Mouse (Mus musculus): ENCODE results near the gene Srrd. TPM values are rescaled to one million over a fixed set of nuclear protein-coding genes. Genes with fewer than 3 reads are reported as not detected.

The Srrd gene
- total and polyA plus RNA-seq, 2 experiments from 2014 or later = 56.0 to 84.3 TPM

- H3K27ac ChIP-seq = no peak overlapping the region
- WGBS = 67% methylated on average over 10 of the region's 10 CpGs
These were observed 21.5 kb upstream of the Srrd start for GRCm38 (mm10) chr5:112364184-112364797.

GRCm38 (mm10) chr5:112360077-112360476 is 17.2 kb upstream of the Srrd start:
- no peak for TF ChIP-seq CTCF (IDR thresholded peaks at IDR 0.05; ENCODE audit: low read depth)
- no peak overlapping the region for H3K9ac ChIP-seq (replicated peaks; ENCODE audit: low read length)
- no peak overlapping the region for H3K27ac ChIP-seq
- no peaks in the 10 kb centered on the region for H3K27me3 ChIP-seq (ENCODE audit: insufficient read depth, low read length)
- H3K4me2 ChIP-seq (ENCODE audit: low read depth, low read length) = no peak overlapping the region
- 98% methylated on average over 3 of the region's 3 CpGs for WGBS
- H3K9me3 ChIP-seq (ENCODE audit: low read length) = 0 out of 2 replicates have a peak, but pooled peaks cover 2% of the 10 kb centered on the region
- DNase-seq (ENCODE audit: low spot score) (no peak), ATAC-seq (no peak)
- H3K4me1 ChIP-seq (ENCODE audit: insufficient read depth, low read length) = no peaks in the 10 kb centered on the region
- peaks cover 17% of the 10 kb centered on the region; the same call in 1 of the 2 replicates for H3K36me3 ChIP-seq (ENCODE audit: insufficient read depth, low read length)
- H3K4me3 ChIP-seq (ENCODE audit: low read length) = no peak overlapping the region

More at GRCm38 (mm10) chr5:112364184-112364797, 21.5 kb upstream of the Srrd start:
- no peak for TF ChIP-seq CTCF (IDR thresholded peaks at IDR 0.05; ENCODE audit: low read depth)
- Histone ChIP-seq H3K4me2 (ENCODE audit: low read depth, low read length) (no peak overlapping the region), H3K4me1 (ENCODE audit: insufficient read depth, low read length) (peaks cover 6% of the 10 kb centered on the region; the same call in 1 of the 2 replicates), H3K27me3 (ENCODE audit: insufficient read depth, low read length) (no peaks in the 10 kb centered on the region), H3K9ac (replicated peaks; ENCODE audit: low read length) (no peak overlapping the region), H3K4me3 (ENCODE audit: low read length) (no peak overlapping the region), H3K36me3 (ENCODE audit: insufficient read depth, low read length) (peaks cover 19% of the 10 kb centered on the region; the same call in 1 of the 2 replicates), H3K9me3 (ENCODE audit: low read length) (0 out of 2 replicates have a peak, but pooled peaks cover 2% of the 10 kb centered on the region)
- DNase-seq (ENCODE audit: low spot score) (no peak), ATAC-seq (no peak)

DNA sequence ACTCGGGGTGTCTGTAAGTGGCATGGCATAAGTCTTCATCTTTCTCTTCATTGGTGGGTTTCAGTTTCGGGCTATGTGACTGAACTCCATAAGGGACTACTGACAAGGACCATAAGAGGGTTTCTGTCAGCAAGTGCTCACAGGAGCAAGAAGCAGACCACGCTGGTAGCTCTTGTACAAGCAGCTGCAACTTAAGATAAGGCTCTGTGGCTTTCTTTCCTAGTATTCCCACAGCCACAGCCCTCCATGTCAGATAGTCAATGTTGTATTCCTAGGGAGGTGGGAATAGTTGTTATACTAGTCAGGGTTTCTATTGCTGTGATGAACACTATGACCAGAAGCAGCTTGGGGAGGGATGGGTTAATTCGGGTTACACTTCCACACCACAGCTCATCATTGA is 16.7 kb upstream of the Srrd start:
- H3K9ac ChIP-seq (replicated peaks; ENCODE audit: low read length) = no peak overlapping the region
- TF ChIP-seq CTCF (IDR thresholded peaks at IDR 0.05; ENCODE audit: low read depth) = no peak
- WGBS = 95% methylated on average over 4 of the region's 4 CpGs
- H3K36me3 ChIP-seq (ENCODE audit: insufficient read depth, low read length) = peaks cover 21% of the 10 kb centered on the region
- no peaks in the 10 kb centered on the region for H3K4me1 ChIP-seq (ENCODE audit: insufficient read depth, low read length)
- no peaks in the 10 kb centered on the region for H3K27me3 ChIP-seq (ENCODE audit: insufficient read depth, low read length)
- DNase-seq (ENCODE audit: low spot score) (no peak), ATAC-seq (no peak)
- H3K27ac ChIP-seq = no peak overlapping the region
- H3K9me3 ChIP-seq (ENCODE audit: low read length) = 0 out of 2 replicates have a peak, but pooled peaks cover 2% of the 10 kb centered on the region
- no peak overlapping the region for H3K4me3 ChIP-seq (ENCODE audit: low read length)
- no peak overlapping the region for H3K4me2 ChIP-seq (ENCODE audit: low read depth, low read length)

DNA sequence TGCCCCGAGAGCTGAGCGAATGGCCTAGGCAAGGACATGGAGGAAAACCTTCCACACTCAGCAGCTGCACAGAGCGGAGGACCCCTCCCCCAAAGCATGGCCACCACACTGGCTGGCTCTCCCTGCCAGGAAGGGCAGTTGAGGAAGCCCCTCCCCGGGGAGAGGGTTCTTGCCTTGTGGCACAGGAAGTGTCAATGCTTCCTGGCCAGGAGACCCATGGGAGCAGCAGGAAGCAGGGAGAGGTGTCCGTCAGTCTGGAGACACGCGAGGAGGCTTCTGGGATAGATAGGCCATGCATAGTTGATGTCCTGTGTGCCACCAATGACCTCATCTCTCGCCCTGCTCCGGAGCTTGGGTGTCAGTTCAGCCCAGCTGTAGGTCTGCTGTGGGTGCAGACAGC is 13.5 kb upstream of the Srrd start:
- TF ChIP-seq CTCF (IDR thresholded peaks at IDR 0.05; ENCODE audit: low read depth) = no peak
- no peak overlapping the region for H3K4me2 ChIP-seq (ENCODE audit: low read depth, low read length)

GRCm38 (mm10) chr5:112355910-112356309 is 13.1 kb upstream of the Srrd start, which contains the start of gene Gm6583:
TSS of gene Gm6583 (minus strand) at chr5:112356033.
- peak; percentile 18; the same call in 1 of the 2 replicates for ATAC-seq
- no peak within 1 kb of the TSS for H3K4me3 ChIP-seq (ENCODE audit: low read length)
- H3K36me3 ChIP-seq (ENCODE audit: insufficient read depth, low read length) = peaks cover 28% of the 10 kb centered on the region
- DNase-seq (ENCODE audit: low spot score) = no peak
- no peaks in the 10 kb centered on the region for H3K27me3 ChIP-seq (ENCODE audit: insufficient read depth, low read length)
- H3K4me2 ChIP-seq (ENCODE audit: low read depth, low read length) = no peak within 1 kb of the TSS
- no peak for TF ChIP-seq CTCF (IDR thresholded peaks at IDR 0.05; ENCODE audit: low read depth)
- H3K9ac ChIP-seq (replicated peaks; ENCODE audit: low read length) = no peak within 1 kb of the TSS
- H3K4me1 ChIP-seq (ENCODE audit: insufficient read depth, low read length) = no peaks in the 10 kb centered on the region
- H3K27ac ChIP-seq = no peak within 1 kb of the TSS
- H3K9me3 ChIP-seq (ENCODE audit: low read length) = no peaks in the 10 kb centered on the region
- 63% methylated on average over 13 of the region's 13 CpGs for WGBS

More for the DNA sequence above, 13.5 kb upstream of the Srrd start:
- Histone ChIP-seq H3K4me3 (ENCODE audit: low read length) (no peak overlapping the region), H3K36me3 (ENCODE audit: insufficient read depth, low read length) (peaks cover 27% of the 10 kb centered on the region), H3K27me3 (ENCODE audit: insufficient read depth, low read length) (no peaks in the 10 kb centered on the region), H3K27ac (no peak overlapping the region), H3K9ac (replicated peaks; ENCODE audit: low read length) (no peak overlapping the region), H3K9me3 (ENCODE audit: low read length) (no peaks in the 10 kb centered on the region), H3K4me1 (ENCODE audit: insufficient read depth, low read length) (no peaks in the 10 kb centered on the region)
- 90% methylated on average over 9 of the region's 9 CpGs for WGBS
- no peak for DNase-seq (ENCODE audit: low spot score)
- peak; percentile 29; the same call in 1 of the 2 replicates for ATAC-seq

- Histone ChIP-seq H3K27ac (no peak overlapping the region), H3K9me3 (ENCODE audit: low read length) (no peaks in the 10 kb centered on the region), H3K4me1 (ENCODE audit: insufficient read depth, low read length) (no peaks in the 10 kb centered on the region), H3K9ac (replicated peaks; ENCODE audit: low read length) (no peak overlapping the region), H3K4me2 (ENCODE audit: low read depth, low read length) (no peak overlapping the region), H3K36me3 (ENCODE audit: insufficient read depth, low read length) (peaks cover 31% of the 10 kb centered on the region), H3K27me3 (ENCODE audit: insufficient read depth, low read length) (no peaks in the 10 kb centered on the region), H3K4me3 (ENCODE audit: low read length) (no peak overlapping the region)
- WGBS = 94% methylated on average over 6 of the region's 6 CpGs
- ATAC-seq (peak; percentile 21; the same call in 1 of the 2 replicates), DNase-seq (ENCODE audit: low spot score) (no peak)
- TF ChIP-seq CTCF (IDR thresholded peaks at IDR 0.05; ENCODE audit: low read depth) = no peak
These were observed 12.7 kb upstream of the Srrd start for GRCm38 (mm10) chr5:112355493-112355892.

DNA sequence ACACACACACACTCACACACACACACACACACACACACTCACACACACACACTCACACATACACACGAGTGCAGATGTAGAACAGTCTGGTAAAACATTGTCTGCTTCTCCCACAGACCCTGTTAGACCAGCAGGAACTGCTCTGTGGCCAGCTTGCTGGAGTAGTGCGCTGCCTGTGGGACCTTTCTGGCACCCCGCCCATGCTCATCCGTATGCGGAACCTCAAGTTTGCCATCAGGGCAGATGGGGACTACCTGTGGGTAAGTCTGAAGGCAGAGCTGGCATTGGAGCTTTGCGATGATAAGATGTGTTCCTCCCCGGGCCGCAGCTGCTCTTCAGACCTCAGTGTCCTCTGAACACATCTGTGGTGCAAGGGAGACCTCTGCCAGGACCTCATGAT is 6.3 kb upstream of the Srrd start:
- 0 out of 2 replicates have a peak, but pooled peaks cover 6% of the 10 kb centered on the region for H3K4me1 ChIP-seq (ENCODE audit: insufficient read depth, low read length)
- no peak overlapping the region for H3K27ac ChIP-seq
- no peak overlapping the region for H3K9ac ChIP-seq (replicated peaks; ENCODE audit: low read length)
- H3K4me3 ChIP-seq (ENCODE audit: low read length) = no peak overlapping the region
- TF ChIP-seq CTCF (IDR thresholded peaks at IDR 0.05; ENCODE audit: low read depth) = no peak
- H3K27me3 ChIP-seq (ENCODE audit: insufficient read depth, low read length) = no peaks in the 10 kb centered on the region
- H3K9me3 ChIP-seq (ENCODE audit: low read length) = no peaks in the 10 kb centered on the region
- 71% methylated on average over 8 of the region's 8 CpGs for WGBS
- DNase-seq (ENCODE audit: low spot score) = peak; percentile 31
- H3K4me2 ChIP-seq (ENCODE audit: low read depth, low read length) = no peak overlapping the region
- ATAC-seq = no peak
- peaks cover 36% of the 10 kb centered on the region; the same call in 1 of the 2 replicates for H3K36me3 ChIP-seq (ENCODE audit: insufficient read depth, low read length)

Measured in hindbrain, postnatal 0 days (tissue).